Mouse (Mus musculus) cerebellum, adult 11 months (tissue): ENCODE measurements around the gene Wfdc2.
"Not testable (repeated sequence)": the region's sequence is repeated elsewhere in the genome, so short reads cannot be mapped to it uniquely, and the experiment has no call there.

ENCODE experiments used
- DNase-seq: peaks from one replicate; pipeline ENCODE4 v3.0.0; 2022

Gene Wfdc2

GRCm38 (mm10) chr2:164549963-164550894 lies 12.0 kb upstream of the Wfdc2 start:
- DNase-seq: no peak

GRCm38 (mm10) chr2:164550895-164551269 lies 11.3 kb upstream of the Wfdc2 start:
- no peak for DNase-seq

DNA sequence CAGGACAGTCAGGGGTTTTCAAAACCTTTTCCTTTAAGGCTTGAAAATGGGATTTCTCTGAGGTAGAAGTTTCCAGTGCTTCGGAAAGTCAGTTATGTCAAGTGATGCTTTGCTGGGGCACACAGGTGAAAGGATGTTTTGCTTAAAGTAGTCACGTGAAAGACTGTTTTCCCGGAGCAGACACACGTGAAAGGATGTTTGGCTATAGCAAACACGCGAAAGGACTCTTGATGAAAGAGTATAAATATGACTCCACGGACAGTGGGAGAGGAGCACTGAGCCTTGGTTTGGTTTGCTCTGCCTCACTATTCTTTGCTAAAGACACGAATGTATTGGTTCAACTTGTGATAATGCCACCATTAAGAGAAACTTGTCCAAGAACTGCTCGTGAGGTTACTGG lies 10.7 kb upstream of the Wfdc2 start:
- DNase-seq: no peak

DNA sequence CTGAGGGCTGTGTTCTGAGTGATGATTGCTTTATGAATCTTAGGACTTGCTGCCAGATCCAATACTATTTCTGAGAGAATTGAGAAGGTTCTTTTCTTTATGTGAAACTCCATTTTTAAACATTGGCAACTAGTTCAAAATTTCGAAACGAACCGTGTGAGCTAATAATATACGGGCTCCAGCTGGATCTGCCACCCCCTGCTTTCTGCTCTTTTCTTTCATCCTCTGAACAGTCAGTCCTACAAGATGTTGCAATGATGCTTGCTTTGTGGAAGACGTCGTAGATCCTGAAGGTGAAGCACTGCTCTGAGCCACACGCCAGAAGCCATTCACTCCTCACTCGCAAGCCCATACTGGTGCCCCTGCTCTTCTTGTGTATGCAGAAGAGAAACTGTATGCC lies 3.8 kb upstream of the Wfdc2 start:
- DNase-seq: no peak

DNA sequence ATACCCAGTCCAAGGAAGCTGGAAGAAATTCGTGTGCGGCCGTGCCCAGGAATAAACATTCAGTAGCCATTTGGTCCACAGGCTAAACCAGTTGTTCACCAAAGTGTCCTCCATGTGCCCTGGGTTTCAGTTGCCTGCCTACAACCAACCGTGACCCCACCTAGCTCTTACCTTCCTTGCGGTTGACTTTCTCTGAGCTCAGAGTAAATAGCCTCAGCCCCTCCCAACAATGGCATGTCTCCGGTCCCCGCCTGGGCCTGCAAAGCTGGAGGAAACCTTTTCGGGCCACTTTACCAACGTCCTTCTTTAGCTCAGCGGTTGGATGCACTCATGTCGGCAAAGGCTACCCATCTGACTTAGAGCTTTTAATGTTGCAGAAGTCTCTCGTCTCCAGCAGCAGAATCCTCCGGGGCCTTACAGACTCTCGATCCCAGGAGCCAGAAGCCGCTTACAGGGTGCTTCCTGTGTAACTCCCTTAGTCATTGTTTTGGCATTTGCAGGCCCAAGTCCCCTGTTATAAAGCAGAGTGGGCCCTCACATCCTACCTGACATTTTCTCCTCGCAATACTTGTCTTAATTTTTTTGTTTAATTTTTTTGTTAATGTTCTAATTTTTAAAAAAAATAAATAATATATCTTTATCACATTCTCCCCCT lies 3.1 kb upstream of the Wfdc2 start:
- DNase-seq: no peak

GRCm38 (mm10) chr2:164560106-164560505 lies 2.1 kb upstream of the Wfdc2 start:
- no peak for DNase-seq

DNA sequence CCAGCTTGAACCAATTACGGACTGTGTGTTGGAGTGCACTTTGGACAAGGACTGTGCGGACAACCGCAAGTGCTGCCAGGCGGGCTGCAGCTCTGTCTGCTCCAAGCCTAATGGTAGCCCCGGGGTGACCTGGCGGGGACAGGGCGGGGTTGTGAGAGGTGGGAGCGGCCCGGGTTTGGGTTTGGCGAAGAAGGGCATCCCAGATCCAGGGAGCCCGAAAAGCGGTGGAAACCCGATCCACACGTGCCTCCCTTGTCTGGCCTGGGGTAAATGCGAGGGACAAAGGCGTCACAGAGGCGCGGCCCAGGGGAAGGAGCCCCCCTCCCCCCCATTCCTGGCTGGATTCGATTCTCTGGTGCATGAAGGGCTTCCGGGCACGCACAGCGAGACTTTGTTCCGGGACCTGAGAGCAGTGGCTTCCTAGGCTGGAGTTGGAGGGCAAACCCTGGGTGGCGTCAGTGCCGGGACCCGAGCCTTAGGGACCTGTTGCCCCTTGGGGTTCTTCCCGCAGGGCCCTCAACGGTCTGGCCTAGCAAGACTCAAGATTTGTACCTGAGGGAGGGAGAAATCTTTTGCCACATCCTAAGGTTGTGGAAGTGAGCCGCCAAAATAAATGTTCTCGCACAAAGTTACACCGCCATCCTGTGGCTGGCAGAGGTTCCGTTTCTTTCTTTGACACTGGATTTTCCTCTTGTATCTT lies 1.3 kb downstream of the Wfdc2 start:
- DNase-seq: no peak

GRCm38 (mm10) chr2:164564346-164564745 lies 2.1 kb downstream of the Wfdc2 start:
- no peak for DNase-seq

DNA sequence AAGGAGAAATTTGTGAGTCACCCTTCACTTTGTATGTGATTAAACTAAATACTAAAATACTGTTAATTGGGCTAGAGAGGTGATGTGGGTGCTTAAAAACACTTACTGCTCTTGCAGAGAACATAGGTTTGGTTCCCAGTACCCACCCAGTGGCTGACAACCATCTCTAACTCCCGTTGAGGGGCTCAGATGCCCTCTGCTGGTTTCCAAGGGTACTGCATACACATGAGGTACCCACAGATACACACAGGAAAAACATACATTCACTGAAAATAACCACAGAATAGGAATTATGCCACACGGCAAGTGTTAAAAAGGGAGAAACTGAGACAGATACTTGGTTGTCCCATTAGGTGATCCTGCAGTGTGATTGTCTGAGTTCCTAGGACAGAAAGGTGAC lies 4.8 kb downstream of the Wfdc2 start:
- DNase-seq: no peak

DNA sequence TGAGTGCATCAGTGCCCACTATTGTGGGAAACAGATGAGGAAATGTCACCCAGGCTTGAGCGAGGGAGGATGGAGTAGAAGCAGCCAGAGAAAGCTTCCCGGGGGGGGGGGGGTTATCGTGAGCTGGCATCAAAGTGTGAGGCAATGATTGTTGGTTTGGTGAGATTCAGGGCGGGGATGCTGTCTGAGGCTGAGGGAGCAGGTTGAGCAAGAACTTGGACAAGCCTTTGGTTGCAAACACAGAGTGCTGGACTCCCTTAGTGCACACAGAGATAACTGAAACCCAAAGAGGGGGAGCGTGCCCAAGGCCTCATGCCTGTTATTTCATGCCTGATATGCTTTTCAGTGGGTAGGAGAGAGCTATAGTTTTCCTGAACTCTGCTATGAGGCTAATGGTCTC lies 5.2 kb downstream of the Wfdc2 start:
- no peak for DNase-seq

GRCm38 (mm10) chr2:164573359-164573758 lies 11.1 kb downstream of the Wfdc2 start, which contains the start of gene Spint3:
TSS of gene Spint3 (minus strand) at chr2:164573459.
- DNase-seq: not testable (repeated sequence)

- not testable (repeated sequence) for DNase-seq
Measured at GRCm38 (mm10) chr2:164585025-164585725, 23.0 kb downstream of the Wfdc2 start, which contains the start of gene Wfdc6a. TSS of gene Wfdc6a (minus strand) at chr2:164585447.

- no peak for DNase-seq
Measured at GRCm38 (mm10) chr2:164592014-164592413, 29.8 kb downstream of the Wfdc2 start.

DNA sequence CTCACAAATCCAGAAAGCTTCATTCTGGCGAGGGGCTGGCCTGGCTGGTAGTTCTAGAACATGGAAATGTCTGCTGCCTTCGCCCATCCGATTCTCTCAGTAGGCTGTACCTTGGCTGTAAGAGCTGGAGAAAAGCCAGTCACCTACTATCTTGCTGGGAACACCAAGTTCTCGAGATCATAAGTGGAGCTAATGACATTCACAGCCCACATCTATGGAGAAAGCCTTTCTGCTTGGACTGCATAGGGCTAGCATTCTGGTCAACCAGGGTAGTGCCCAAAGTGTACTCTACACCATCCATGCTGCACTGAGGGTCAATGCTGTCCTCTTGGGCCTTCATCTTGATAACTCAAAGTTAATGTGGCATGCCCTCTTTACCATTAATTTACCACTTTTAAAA lies 31.3 kb downstream of the Wfdc2 start, which contains the start of gene Eppin:
Gene Eppin, minus strand, starts transcription at position 101 of the 400 bp plus-strand sequence.
- no peak for DNase-seq

DNA sequence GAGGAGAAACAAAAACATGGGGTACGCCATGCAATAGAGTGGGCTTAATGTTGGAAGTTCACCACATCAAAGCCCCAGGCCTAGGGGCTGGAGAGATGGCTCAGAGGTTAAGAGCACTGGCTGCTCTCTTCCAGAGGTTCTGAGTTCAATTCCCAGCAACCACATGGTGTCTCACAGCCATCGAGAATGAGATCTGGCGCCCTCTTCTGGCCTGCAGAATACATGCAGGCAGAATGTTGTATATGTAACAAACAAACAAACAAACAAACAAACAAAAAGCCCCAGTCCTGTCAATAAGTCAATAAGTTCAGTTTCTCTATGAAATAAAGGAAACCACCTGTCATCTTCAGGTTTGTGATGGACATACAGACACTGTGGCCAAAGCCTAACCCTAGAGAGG lies 38.0 kb downstream of the Wfdc2 start:
- no peak for DNase-seq

GRCm38 (mm10) chr2:164603482-164603881 lies 41.3 kb downstream of the Wfdc2 start:
- no peak for DNase-seq

GRCm38 (mm10) chr2:164604411-164604810 lies 42.2 kb downstream of the Wfdc2 start:
- DNase-seq: no peak

GRCm38 (mm10) chr2:164608781-164609180 lies 46.6 kb downstream of the Wfdc2 start:
- DNase-seq: no peak

GRCm38 (mm10) chr2:164613471-164613870 lies 51.3 kb downstream of the Wfdc2 start, which contains the start of the genes Wfdc6b and Wfdc8:
TSS of gene Wfdc6b (plus strand) at chr2:164613522.
TSS of gene Wfdc8 (minus strand) at chr2:164613626.
- not testable (repeated sequence) for DNase-seq

GRCm38 (mm10) chr2:164615386-164615785 lies 53.2 kb downstream of the Wfdc2 start:
- no peak for DNase-seq
